In the genomic region with DNA sequence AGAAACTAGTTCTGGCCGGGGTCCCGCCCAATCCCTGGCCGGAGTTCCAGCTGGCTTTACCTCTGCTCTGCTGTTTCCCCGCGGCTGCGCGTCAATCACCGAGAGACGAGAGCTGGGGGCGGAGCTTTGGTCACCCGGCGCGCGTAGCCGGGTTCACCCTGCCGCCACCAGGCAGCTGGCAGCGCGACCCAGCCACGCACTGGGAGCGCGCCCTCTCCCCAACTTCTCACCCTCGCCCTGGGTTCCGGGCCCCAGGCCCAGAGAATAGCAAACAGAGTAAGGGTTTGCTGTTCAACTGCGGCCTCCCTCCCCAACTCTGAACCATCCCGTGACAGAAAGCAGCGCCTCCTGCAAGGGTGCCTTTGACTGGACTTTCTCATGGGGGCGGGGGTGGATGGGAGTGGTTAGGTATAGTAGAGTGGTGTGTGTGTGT, we compare ENCODE assay signal across 8 mouse cellular contexts. TPM values are rescaled to one million over a fixed set of nuclear protein-coding genes. Genes with fewer than 3 reads are reported as not detected.
A peak's percentile ranks its signal among the peaks of the same experiment; 100 is the strongest.
DNase-seq lines count a peak whose midpoint lies in the region; ATAC-seq and TF ChIP-seq lines count a peak whose summit lies in the region.

No protein-coding gene starts in this region.

- TF ChIP-seq CTCF in intestine, postnatal 0 days (IDR thresholded peaks at IDR 0.05; ENCODE audit: low read depth): peak; percentile 22; the same call in 1 of the 2 replicates
- TF ChIP-seq CTCF in stomach, postnatal 0 days (IDR thresholded peaks at IDR 0.05; ENCODE audit: low read depth): peak; percentile 34

- H3K27ac ChIP-seq in intestine, postnatal 0 days (ENCODE audit: low read depth, low read length): peak overlapping the region; percentile 67
- H3K27ac ChIP-seq in limb, embryonic 15.5 days: peak overlapping the region; percentile 85
- H3K27ac ChIP-seq in midbrain, embryonic 14.5 days (replicated peaks; ENCODE audit: low read depth, low read length): peak overlapping the region; percentile 93
- H3K27ac ChIP-seq in stomach, postnatal 0 days (replicated peaks): peak overlapping the region; percentile 95

- peak overlapping the region; percentile 75 for H3K4me2 ChIP-seq in intestine, postnatal 0 days (replicated peaks; ENCODE audit: low read depth)
- H3K4me2 ChIP-seq in limb, embryonic 15.5 days: peak overlapping the region; percentile 82
- peak overlapping the region; percentile 59 for H3K4me2 ChIP-seq in midbrain, embryonic 14.5 days (ENCODE audit: low read length)
- H3K4me2 ChIP-seq in stomach, postnatal 0 days (replicated peaks; ENCODE audit: low read depth): peak overlapping the region; percentile 80

- peak; percentile 99 for DNase-seq in heart, adult 11 months
- DNase-seq in heart, adult 8-10 months (ENCODE audit: low spot score): no peak
- peak; percentile 93 for DNase-seq in embryo, embryonic 10.5 days (ENCODE audit: low spot score)
- DNase-seq in midbrain, embryonic 14.5 days: peak; percentile 90
- peak; percentile 94 for DNase-seq in stomach, postnatal 0 days (ENCODE audit: low spot score)

- no peaks in the 10 kb centered on the region for H3K36me3 ChIP-seq in intestine, postnatal 0 days (ENCODE audit: control insufficient read depth, insufficient read depth)
- no peaks in the 10 kb centered on the region for H3K36me3 ChIP-seq in limb, embryonic 15.5 days
- H3K36me3 ChIP-seq in midbrain, embryonic 14.5 days (ENCODE audit: control insufficient read depth, insufficient read depth, low read length): no peaks in the 10 kb centered on the region
- H3K36me3 ChIP-seq in stomach, postnatal 0 days (ENCODE audit: control insufficient read depth, insufficient read depth, low read length): no peaks in the 10 kb centered on the region

- H3K9me3 ChIP-seq in intestine, postnatal 0 days (ENCODE audit: control insufficient read depth): no peaks in the 10 kb centered on the region
- H3K9me3 ChIP-seq in limb, embryonic 15.5 days: no peaks in the 10 kb centered on the region
- H3K9me3 ChIP-seq in midbrain, embryonic 14.5 days (ENCODE audit: control insufficient read depth, low read length): no peaks in the 10 kb centered on the region
- no peaks in the 10 kb centered on the region for H3K9me3 ChIP-seq in stomach, postnatal 0 days (ENCODE audit: control insufficient read depth, low read length)

- H3K27me3 ChIP-seq in intestine, postnatal 0 days (replicated peaks; ENCODE audit: control insufficient read depth, insufficient read depth, low read length): peaks cover 39% of the 10 kb centered on the region
- H3K27me3 ChIP-seq in limb, embryonic 15.5 days: peaks cover 61% of the 10 kb centered on the region
- peaks cover 11% of the 10 kb centered on the region for H3K27me3 ChIP-seq in midbrain, embryonic 14.5 days (ENCODE audit: control insufficient read depth, insufficient read depth, low read length)
- H3K27me3 ChIP-seq in stomach, postnatal 0 days (ENCODE audit: control insufficient read depth, insufficient read depth, low read length): no peaks in the 10 kb centered on the region

- H3K4me3 ChIP-seq in intestine, postnatal 0 days (ENCODE audit: low read depth, low read length): peak overlapping the region; percentile 48
- peak overlapping the region; percentile 48 for H3K4me3 ChIP-seq in limb, embryonic 15.5 days
- H3K4me3 ChIP-seq in midbrain, embryonic 14.5 days (replicated peaks; ENCODE audit: low read depth, low read length): peak overlapping the region; percentile 66
- H3K4me3 ChIP-seq in stomach, postnatal 0 days (ENCODE audit: low read depth, low read length): peak overlapping the region; percentile 70

- peak overlapping the region; percentile 56 for H3K9ac ChIP-seq in intestine, postnatal 0 days (ENCODE audit: low read depth, low read length)
- H3K9ac ChIP-seq in limb, embryonic 15.5 days: 0 out of 2 replicates have a peak overlapping the region, but pooled peaks have one; percentile 23
- H3K9ac ChIP-seq in midbrain, embryonic 14.5 days (replicated peaks; ENCODE audit: low read length): peak overlapping the region; percentile 74
- H3K9ac ChIP-seq in stomach, postnatal 0 days (ENCODE audit: low read length): peak overlapping the region; percentile 75

- TF ChIP-seq EP300 in stomach, postnatal 0 days (optimal IDR thresholded peaks at IDR 0.05): no peak

- no peaks in the 10 kb centered on the region for H3K4me1 ChIP-seq in intestine, postnatal 0 days (replicated peaks; ENCODE audit: control insufficient read depth, insufficient read depth, low read length)
- peaks cover 51% of the 10 kb centered on the region for H3K4me1 ChIP-seq in limb, embryonic 15.5 days
- H3K4me1 ChIP-seq in midbrain, embryonic 14.5 days (ENCODE audit: control insufficient read depth, insufficient read depth, low read length): no peaks in the 10 kb centered on the region
- H3K4me1 ChIP-seq in stomach, postnatal 0 days (replicated peaks; ENCODE audit: control insufficient read depth, insufficient read depth): no peaks in the 10 kb centered on the region

- 0% methylated on average over 26 of the region's 27 CpGs for WGBS in intestine, postnatal 0 days
- WGBS in limb, embryonic 15.5 days: under 1% methylated on average over 27 of the region's 27 CpGs
- WGBS in midbrain, embryonic 14.5 days: 0% methylated on average over 27 of the region's 27 CpGs
- WGBS in stomach, postnatal 0 days: under 1% methylated on average over 27 of the region's 27 CpGs

- ATAC-seq in granulocyte monocyte progenitor cell, adult 5-6 weeks (replicated peaks; ENCODE audit: poor library complexity, severe bottlenecking): peak; percentile 57
- ATAC-seq in intestine, postnatal 0 days: peak; percentile 58
- no peak for ATAC-seq in limb, embryonic 15.5 days (ENCODE audit: insufficient number of reproducible peaks, low FRiP score, low TSS enrichment, low read depth)
- ATAC-seq in midbrain, embryonic 14.5 days (ENCODE audit: low FRiP score, low TSS enrichment): peak; percentile 67
- ATAC-seq in stomach, postnatal 0 days (ENCODE audit: low FRiP score, low TSS enrichment): peak; percentile 82

RNA-seq across cellular contexts. Expression of gene Meis2, which starts 1.4 kb away (rescaled TPM):
- 10 to 100 TPM; 24.2 to 31.6 (median 28.8) TPM for total RNA-seq in heart, adult 8-10 months (2022)
- total RNA-seq in granulocyte monocyte progenitor cell, adult 5-6 weeks (2014; fragmentation: Nextera tagmentation): not detected in 2 replicates
- total RNA-seq in granulocyte monocyte progenitor cell, adult 5-6 weeks (2017): not detected in 2 replicates
- polyA plus RNA-seq in intestine, postnatal 0 days (2015; fragmentation: Nextera tagmentation; extraction: Ambion mirVana): 13.1 and 14.0 TPM in 2 replicates
- polyA plus RNA-seq in limb, embryonic 15.5 days (2015; fragmentation: Nextera tagmentation; extraction: Ambion mirVana): 13.7 and 17.1 TPM in 2 replicates
- polyA plus RNA-seq in midbrain, embryonic 14.5 days (2014; fragmentation: Nextera tagmentation; extraction: Ambion mirVana): 83.1 and 84.9 TPM in 2 replicates
- 17.7 and 20.2 TPM in 2 replicates for polyA plus RNA-seq in stomach, postnatal 0 days (2015; fragmentation: Nextera tagmentation; extraction: Ambion mirVana)

Comparison
In these comparisons a context has a peak if more than half of its experiments do, and no peak if none do; other contexts are left out.
1. H3K9ac ChIP-seq: peak in every context shown above with its lines; median percentile 75 in stomach, postnatal 0 days; 74 in midbrain, embryonic 14.5 days; 56 in intestine, postnatal 0 days; 23 in limb, embryonic 15.5 days.